Mouse (Mus musculus): ENCODE results near the gene Rc3h1.

Gene Rc3h1

DNA sequence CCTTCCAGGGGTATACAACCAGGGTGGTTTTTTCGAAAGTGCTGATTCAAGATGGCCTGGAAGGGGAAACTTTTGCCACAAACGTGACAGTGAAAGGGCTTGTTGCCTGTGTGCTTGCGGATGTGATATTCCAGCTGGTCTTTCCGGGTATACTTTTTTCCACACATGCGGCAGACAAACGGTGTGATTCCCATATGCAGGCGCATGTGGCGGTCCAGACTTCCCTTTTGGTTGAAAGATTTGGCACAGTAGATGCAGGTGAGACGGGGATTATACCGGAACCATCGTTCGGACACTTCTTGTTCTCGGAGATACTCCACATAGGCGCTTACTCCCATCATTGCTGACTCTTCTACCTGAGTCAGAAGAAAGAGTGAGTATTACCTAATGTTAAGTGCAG lies 113.8 kb downstream of the Rc3h1 start:
- in situ Hi-C loops (cut with MboI; ENCODE audit: unreplicated experiment in 2 of 2): no loop called here
